Mouse (Mus musculus): ENCODE results near the gene Sf3b4. TPM values are rescaled to one million over a fixed set of nuclear protein-coding genes. Genes with fewer than 3 reads are reported as not detected.
"Not testable (repeated sequence)": the region's sequence is repeated elsewhere in the genome, so short reads cannot be mapped to it uniquely, and the experiment has no call there.

The Sf3b4 gene
- polyA plus RNA-seq, 1 experiment from 2014 or later: 233 TPM

GRCm38 (mm10) chr3:96220131-96220764 lies 48.1 kb downstream of the Sf3b4 start:
- Histone ChIP-seq H3K9ac (ENCODE audit: low read length) (peak overlapping the region; percentile 71), H3K4me1 (ENCODE audit: control insufficient read depth, insufficient read depth, low read length) (peaks cover 20% of the 10 kb centered on the region), H3K4me2 (ENCODE audit: low read depth) (peak overlapping the region; percentile 61), H3K27ac (ENCODE audit: low read depth, low read length) (peak overlapping the region; percentile 97), H3K4me3 (ENCODE audit: low read depth, low read length) (peak overlapping the region; percentile 47)
- ATAC-seq (ENCODE audit: insufficient read depth, low FRiP score, low TSS enrichment): peak; percentile 25
- WGBS: 0% methylated on average over 35 of the region's 47 CpGs
- not testable (repeated sequence) for H3K27me3 ChIP-seq (ENCODE audit: control insufficient read depth, insufficient read depth, low read length); H3K9me3 ChIP-seq (ENCODE audit: control insufficient read depth, low read length); DNase-seq (ENCODE audit: low spot score); H3K36me3 ChIP-seq (ENCODE audit: control insufficient read depth, insufficient read depth, low read length)

- H3K4me2 ChIP-seq (ENCODE audit: low read depth): peak within 1 kb of the TSS; percentile 61
- H3K9ac ChIP-seq (ENCODE audit: low read length): peak within 1 kb of the TSS; percentile 71
- DNase-seq (ENCODE audit: low spot score) (peak; percentile 83), ATAC-seq (ENCODE audit: insufficient read depth, low FRiP score, low TSS enrichment) (peak; percentile 79)
- H3K4me3 ChIP-seq (ENCODE audit: low read depth, low read length): peak within 1 kb of the TSS; percentile 47
- H3K27ac ChIP-seq (ENCODE audit: low read depth, low read length): peak within 1 kb of the TSS; percentile 97
- H3K36me3 ChIP-seq (ENCODE audit: control insufficient read depth, insufficient read depth, low read length): no peaks in the 10 kb centered on the region
- H3K4me1 ChIP-seq (ENCODE audit: control insufficient read depth, insufficient read depth, low read length): peaks cover 20% of the 10 kb centered on the region
- H3K27me3 ChIP-seq (ENCODE audit: control insufficient read depth, insufficient read depth, low read length): no peaks in the 10 kb centered on the region
- whole genome bisulfite sequencing: under 1% methylated on average over 43 of the region's 43 CpGs
- H3K9me3 ChIP-seq (ENCODE audit: control insufficient read depth, low read length): no peaks in the 10 kb centered on the region
Measured at GRCm38 (mm10) chr3:96220765-96221639, 48.9 kb downstream of the Sf3b4 start, which contains the start of the genes Hist2h2ac and Hist2h2be. Gene Hist2h2ac (minus strand): TSS chr3:96220880. Gene Hist2h2be (plus strand): TSS chr3:96221119.

- H3K36me3 ChIP-seq (ENCODE audit: control insufficient read depth, insufficient read depth, low read length): no peaks in the 10 kb centered on the region
- peak overlapping the region; percentile 61 for H3K4me2 ChIP-seq (ENCODE audit: low read depth)
- H3K4me3 ChIP-seq (ENCODE audit: low read depth, low read length): peak overlapping the region; percentile 47
- peak overlapping the region; percentile 97 for H3K27ac ChIP-seq (ENCODE audit: low read depth, low read length)
- ATAC-seq (ENCODE audit: insufficient read depth, low FRiP score, low TSS enrichment): no peak
- H3K4me1 ChIP-seq (ENCODE audit: control insufficient read depth, insufficient read depth, low read length): peaks cover 20% of the 10 kb centered on the region
- DNase-seq (ENCODE audit: low spot score): no peak
- peak overlapping the region; percentile 71 for H3K9ac ChIP-seq (ENCODE audit: low read length)
- H3K9me3 ChIP-seq (ENCODE audit: control insufficient read depth, low read length): no peaks in the 10 kb centered on the region
- no peaks in the 10 kb centered on the region for H3K27me3 ChIP-seq (ENCODE audit: control insufficient read depth, insufficient read depth, low read length)
- 26% methylated on average over 9 of the region's 9 CpGs for WGBS
Measured at GRCm38 (mm10) chr3:96221640-96222038, 49.5 kb downstream of the Sf3b4 start.

- Histone ChIP-seq H3K4me3 (ENCODE audit: low read depth, low read length) (no peak overlapping the region), H3K27ac (ENCODE audit: low read depth, low read length) (no peak overlapping the region), H3K4me1 (ENCODE audit: control insufficient read depth, insufficient read depth, low read length) (peaks cover 20% of the 10 kb centered on the region), H3K4me2 (ENCODE audit: low read depth) (peak overlapping the region; percentile 14; the same call in 1 of the 2 replicates), H3K9me3 (ENCODE audit: control insufficient read depth, low read length) (no peaks in the 10 kb centered on the region), H3K27me3 (ENCODE audit: control insufficient read depth, insufficient read depth, low read length) (no peaks in the 10 kb centered on the region), H3K9ac (ENCODE audit: low read length) (no peak overlapping the region), H3K36me3 (ENCODE audit: control insufficient read depth, insufficient read depth, low read length) (no peaks in the 10 kb centered on the region)
- DNase-seq (ENCODE audit: low spot score): no peak
- no peak for ATAC-seq (ENCODE audit: insufficient read depth, low FRiP score, low TSS enrichment)
- 95% methylated on average over 4 of the region's 4 CpGs for WGBS
Measured at GRCm38 (mm10) chr3:96222774-96223173, 50.6 kb downstream of the Sf3b4 start.

- H3K4me3 ChIP-seq (ENCODE audit: low read depth, low read length): no peak overlapping the region; the same call in 1 of the 2 replicates
- no peaks in the 10 kb centered on the region for H3K36me3 ChIP-seq (ENCODE audit: control insufficient read depth, insufficient read depth, low read length)
- no peak overlapping the region for H3K9ac ChIP-seq (ENCODE audit: low read length)
- H3K27me3 ChIP-seq (ENCODE audit: control insufficient read depth, insufficient read depth, low read length): no peaks in the 10 kb centered on the region
- H3K4me2 ChIP-seq (ENCODE audit: low read depth): 0 out of 2 replicates have a peak overlapping the region, but pooled peaks have one; percentile 2
- ATAC-seq (ENCODE audit: insufficient read depth, low FRiP score, low TSS enrichment) (no peak), DNase-seq (ENCODE audit: low spot score) (no peak)
- WGBS: 31% methylated on average over 2 of the region's 2 CpGs
- H3K4me1 ChIP-seq (ENCODE audit: control insufficient read depth, insufficient read depth, low read length): peaks cover 18% of the 10 kb centered on the region
- no peak overlapping the region for H3K27ac ChIP-seq (ENCODE audit: low read depth, low read length)
- no peaks in the 10 kb centered on the region for H3K9me3 ChIP-seq (ENCODE audit: control insufficient read depth, low read length)
Measured at GRCm38 (mm10) chr3:96225421-96225820, 53.3 kb downstream of the Sf3b4 start.

Small RNA genes lying within 50 kb of the gene (microRNA-seq; reads per million reads assigned to microRNA genes)
- not detected for gene Gm44492

Other genes starting within 250 kb of the Sf3b4 start
- 119 and 131 TPM in 2 replicates for gene Anp32e, start 243.1 kb upstream of the Sf3b4 start, polyA plus RNA-seq (2014; fragmentation: Nextera tagmentation; extraction: Ambion mirVana)
- 72.8 and 79.5 TPM in 2 replicates for gene Plekho1, start 176.3 kb upstream of the Sf3b4 start, polyA plus RNA-seq (2014; fragmentation: Nextera tagmentation; extraction: Ambion mirVana)
- 31.0 and 32.2 TPM in 2 replicates for gene Vps45, start 113.9 kb upstream of the Sf3b4 start, polyA plus RNA-seq (2014; fragmentation: Nextera tagmentation; extraction: Ambion mirVana)
- gene Otud7b, start 67.8 kb upstream of the Sf3b4 start, polyA plus RNA-seq (2014; fragmentation: Nextera tagmentation; extraction: Ambion mirVana): 9.0 and 11.4 TPM in 2 replicates
- gene Mtmr11, start 10.3 kb upstream of the Sf3b4 start, polyA plus RNA-seq (2014; fragmentation: Nextera tagmentation; extraction: Ambion mirVana): 7.1 and 11.7 TPM in 2 replicates
- 14.1 and 14.5 TPM in 2 replicates for gene Sv2a, start 8.8 kb downstream of the Sf3b4 start, polyA plus RNA-seq (2014; fragmentation: Nextera tagmentation; extraction: Ambion mirVana)
- gene Bola1, start 47.4 kb downstream of the Sf3b4 start, polyA plus RNA-seq (2014; fragmentation: Nextera tagmentation; extraction: Ambion mirVana): 63.3 and 70.4 TPM in 2 replicates
- gene Hist2h2ab, start 47.5 kb downstream of the Sf3b4 start, polyA plus RNA-seq (2014; fragmentation: Nextera tagmentation; extraction: Ambion mirVana): 2.4 TPM in 1 of 2 replicates, not detected in the other
- gene Hist2h2ac, start 48.5 kb downstream of the Sf3b4 start, polyA plus RNA-seq (2014; fragmentation: Nextera tagmentation; extraction: Ambion mirVana): 7.8 and 12.7 TPM in 2 replicates
- gene Hist2h2be, start 48.8 kb downstream of the Sf3b4 start, polyA plus RNA-seq (2014; fragmentation: Nextera tagmentation; extraction: Ambion mirVana): 6.8 and 8.6 TPM in 2 replicates
- 5.8 and 6.7 TPM in 2 replicates for gene Hist2h3c2, start 66.8 kb downstream of the Sf3b4 start, polyA plus RNA-seq (2014; fragmentation: Nextera tagmentation; extraction: Ambion mirVana)
- gene Hist2h2aa2, start 67.9 kb downstream of the Sf3b4 start, polyA plus RNA-seq (2014; fragmentation: Nextera tagmentation; extraction: Ambion mirVana): 24.5 and 46.0 TPM in 2 replicates
- 11.4 and 24.5 TPM in 2 replicates for gene Hist2h2aa1, start 73.2 kb downstream of the Sf3b4 start, polyA plus RNA-seq (2014; fragmentation: Nextera tagmentation; extraction: Ambion mirVana)
- gene Hist2h3c1, start 74.4 kb downstream of the Sf3b4 start, polyA plus RNA-seq (2014; fragmentation: Nextera tagmentation; extraction: Ambion mirVana): 0.42 TPM in 1 of 2 replicates, not detected in the other
- gene Hist2h4, start 91.0 kb downstream of the Sf3b4 start, polyA plus RNA-seq (2014; fragmentation: Nextera tagmentation; extraction: Ambion mirVana): 5.8 and 5.9 TPM in 2 replicates
- 55.7 and 56.1 TPM in 2 replicates for gene Hist2h3b, start 96.3 kb downstream of the Sf3b4 start, polyA plus RNA-seq (2014; fragmentation: Nextera tagmentation; extraction: Ambion mirVana)
- gene Hist2h2bb, start 97.4 kb downstream of the Sf3b4 start, polyA plus RNA-seq (2014; fragmentation: Nextera tagmentation; extraction: Ambion mirVana): 17.3 and 22.2 TPM in 2 replicates
- 0.80 and 2.5 TPM in 2 replicates for gene Fcgr1, start 121.6 kb downstream of the Sf3b4 start, polyA plus RNA-seq (2014; fragmentation: Nextera tagmentation; extraction: Ambion mirVana)

Measured in neural tube, embryonic 11.5 days (tissue).